Mouse (Mus musculus) adrenal gland, postnatal 10 days (tissue): ENCODE data around the gene Psmd2. TPM values are rescaled to one million over a fixed set of nuclear protein-coding genes. Genes with fewer than 3 reads are reported as not detected.
A peak's percentile ranks its signal among the peaks of the same experiment; 100 is the strongest.

Source experiments
- DNase-seq: peaks from one replicate; pipeline ENCODE4 v3.0.0; 2021; ENCODE audit warnings: mixed read lengths
- long read RNA-seq, 2 experiments: library from polyadenylated mRNA; stranded (forward); transcript quantifications; one replicate each; pipeline ENCODE4 v2.0.0; 2021
- total RNA-seq, 2 experiments: library from RNA; stranded (reverse); gene quantifications; 2 replicates each; pipeline ENCODE4 v1.2.3; 2021

Psmd2 gene
- 100 to 1,000 TPM; 196 to 198 TPM for total RNA-seq
- long read RNA-seq, experiment 1, transcript Psmd2-201 (21 exons, 2,961 nt): major isoform, 318 of 378 reads
- long read RNA-seq, experiment 1, partial matches to known transcripts: 46 of 378 reads
- long read RNA-seq, experiment 1, other reads (novel, unspliced or antisense): 12 of 378 reads
- long read RNA-seq, experiment 2, transcript Psmd2-201 (21 exons, 2,961 nt): major isoform, 177 of 223 reads
- long read RNA-seq, experiment 2, partial matches to known transcripts: 33 of 223 reads
- long read RNA-seq, experiment 2, other reads (novel, unspliced or antisense): 13 of 223 reads

- peak; percentile 99 for DNase-seq
Measured at GRCm38 (mm10) chr16:20651076-20651946, at the start of gene Psmd2. Gene Psmd2, plus strand, starts transcription at chr16:20651652.

DNA sequence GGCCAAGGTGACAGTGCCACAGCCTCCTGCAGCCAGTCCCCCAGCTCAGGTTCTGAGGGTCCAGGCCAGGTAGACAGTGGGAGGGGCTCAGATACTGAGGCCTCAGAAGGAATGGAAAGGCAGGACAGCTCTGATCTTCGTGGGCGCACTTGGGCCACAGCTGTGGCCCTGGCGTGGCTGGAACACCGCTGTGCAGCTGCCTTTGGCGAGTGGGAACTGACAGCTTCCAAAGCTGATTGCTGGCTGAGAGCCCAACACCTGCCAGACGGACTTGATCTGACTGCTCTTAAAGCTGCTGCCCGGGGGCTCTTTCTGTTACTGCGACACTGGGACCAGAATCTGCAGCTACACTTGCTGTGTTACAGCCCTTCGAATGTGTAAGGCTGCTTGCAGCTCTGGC lies 46.7 kb upstream of the Psmd2 start:
- DNase-seq: no peak

DNA sequence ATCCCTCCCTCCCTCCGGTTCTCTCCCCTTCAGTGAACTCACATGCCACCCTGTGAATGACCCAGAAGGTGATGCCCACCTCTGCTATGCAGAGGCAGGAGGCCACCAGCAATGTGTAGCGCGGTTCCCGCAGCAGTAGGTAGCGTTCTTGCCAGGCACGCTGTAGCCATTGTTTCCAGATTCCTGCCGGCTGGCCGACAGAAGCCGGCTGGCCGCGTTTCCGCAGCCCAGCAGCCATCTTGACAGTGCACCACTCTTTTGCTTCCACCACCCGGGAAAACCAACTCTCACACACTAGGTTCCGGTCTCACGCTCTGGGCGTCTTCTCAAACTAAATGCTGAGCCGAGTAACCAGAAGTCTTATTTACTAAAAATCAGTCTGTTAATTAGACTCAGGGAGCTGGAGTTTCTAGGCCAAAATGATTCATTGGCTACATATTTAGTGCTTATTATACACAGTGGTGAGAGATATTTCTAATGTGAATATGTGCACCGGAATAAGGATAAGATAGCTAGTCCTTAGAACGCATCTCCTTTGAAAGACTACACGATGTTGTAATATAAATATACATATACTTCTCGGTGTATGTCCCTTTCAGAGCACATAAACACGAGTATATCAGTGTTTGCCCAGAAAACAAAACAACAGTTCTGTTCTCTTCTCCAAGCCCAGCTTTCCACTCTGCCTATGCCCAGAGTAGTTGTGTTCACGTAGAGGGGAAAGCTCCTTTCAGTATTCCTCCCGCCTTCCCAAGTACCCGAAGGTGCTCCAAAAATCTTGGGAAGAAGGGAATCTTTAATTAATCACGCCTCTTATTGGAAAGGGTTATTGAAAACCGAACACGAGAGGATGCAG lies 40.7 kb upstream of the Psmd2 start:
- DNase-seq: peak; percentile 83

GRCm38 (mm10) chr16:20611357-20612227 lies 39.9 kb upstream of the Psmd2 start, which contains the start of the genes Eef1akmt4, Gm49333 and Alg3:
Gene Eef1akmt4, plus strand, starts transcription at chr16:20611593.
Gene Gm49333, plus strand, starts transcription at chr16:20611610.
Gene Alg3, minus strand, starts transcription at chr16:20611735.
- DNase-seq: peak; percentile 92

DNA sequence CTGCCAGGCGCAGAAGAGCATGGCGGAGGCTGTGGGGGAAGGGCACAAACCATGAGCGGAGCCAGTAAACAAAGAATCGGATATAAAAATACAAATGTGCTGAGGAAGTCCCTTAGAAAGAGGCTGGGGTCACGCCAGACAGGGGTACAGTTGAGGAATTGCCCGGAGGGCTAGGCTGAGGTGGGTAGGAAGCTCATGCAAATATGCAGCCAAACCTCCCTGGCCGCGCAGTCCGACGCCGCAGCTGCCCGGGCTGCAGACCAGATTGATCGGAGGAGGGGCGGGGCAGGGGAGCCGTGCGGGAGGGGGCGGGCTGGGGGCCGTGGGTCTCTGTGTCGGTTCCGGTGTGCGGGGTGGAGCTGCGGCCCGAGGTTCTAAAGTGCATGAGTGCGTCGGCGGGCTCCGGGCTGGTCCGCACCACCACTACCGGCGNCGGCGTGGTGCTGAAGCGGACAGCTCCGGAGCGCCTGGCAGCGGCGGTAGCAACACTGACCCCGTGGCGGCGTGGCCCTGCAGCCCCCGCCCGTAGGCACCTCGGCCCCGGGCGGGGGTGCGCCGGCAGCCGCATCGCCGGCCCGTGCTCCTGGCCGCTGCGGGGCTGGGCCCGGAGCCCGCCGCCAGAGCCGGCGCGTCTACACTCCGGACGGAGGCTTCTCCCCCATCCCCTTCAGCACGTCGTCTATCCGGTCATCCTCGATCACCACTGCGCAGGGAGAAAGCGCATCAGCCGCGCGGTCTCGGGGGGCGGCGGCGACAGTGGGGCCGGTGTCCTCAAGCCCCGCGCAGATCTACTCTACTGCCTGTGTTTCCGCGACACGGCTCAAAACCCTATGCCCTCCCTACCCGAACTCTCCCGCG lies 31.7 kb upstream of the Psmd2 start:
- peak; percentile 60 for DNase-seq

DNA sequence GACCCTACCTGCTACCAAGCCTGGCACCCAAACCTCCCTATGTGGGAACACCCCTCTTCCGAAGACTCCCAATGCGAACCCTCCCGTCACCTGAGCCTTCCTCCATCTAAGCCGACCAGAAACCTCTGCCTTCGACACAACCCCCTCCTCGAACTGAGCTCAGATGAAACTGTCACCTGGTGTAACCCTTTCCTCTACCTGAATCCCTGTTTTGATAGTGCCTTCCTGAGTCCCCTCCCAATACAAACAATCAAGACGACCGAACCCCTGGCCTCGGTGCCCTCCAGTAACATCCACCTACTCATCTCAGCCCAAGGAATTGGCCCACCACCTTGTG lies 31.1 kb upstream of the Psmd2 start:
- no peak for DNase-seq

DNA sequence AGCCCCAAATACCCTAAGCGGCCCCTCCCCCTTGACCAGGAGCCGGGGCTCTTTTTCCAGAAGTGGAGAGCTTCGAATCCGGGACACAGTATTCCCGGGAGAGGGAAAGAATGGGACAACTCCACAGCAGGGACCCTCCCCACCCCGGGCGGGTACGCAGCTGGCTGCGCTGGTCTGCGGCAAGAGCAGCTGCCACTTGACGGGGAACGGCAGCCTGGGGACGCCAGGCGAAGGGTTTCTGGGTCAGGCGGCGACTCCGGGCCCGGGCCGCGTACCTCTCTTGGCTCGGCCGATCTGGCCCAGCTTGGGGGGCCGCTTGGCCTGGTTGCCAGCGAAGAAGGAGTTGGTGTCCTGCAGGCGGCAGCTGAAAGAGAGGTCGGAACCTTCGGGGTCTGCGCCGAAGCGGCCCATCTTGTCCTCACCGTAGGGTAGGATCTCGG lies 30.7 kb upstream of the Psmd2 start:
- DNase-seq: no peak

- DNase-seq: peak; percentile 89
Measured at GRCm38 (mm10) chr16:20621191-20621990, 30.1 kb upstream of the Psmd2 start, which contains the start of gene Camk2n2. Gene Camk2n2, minus strand, starts transcription at chr16:20621287.

DNA sequence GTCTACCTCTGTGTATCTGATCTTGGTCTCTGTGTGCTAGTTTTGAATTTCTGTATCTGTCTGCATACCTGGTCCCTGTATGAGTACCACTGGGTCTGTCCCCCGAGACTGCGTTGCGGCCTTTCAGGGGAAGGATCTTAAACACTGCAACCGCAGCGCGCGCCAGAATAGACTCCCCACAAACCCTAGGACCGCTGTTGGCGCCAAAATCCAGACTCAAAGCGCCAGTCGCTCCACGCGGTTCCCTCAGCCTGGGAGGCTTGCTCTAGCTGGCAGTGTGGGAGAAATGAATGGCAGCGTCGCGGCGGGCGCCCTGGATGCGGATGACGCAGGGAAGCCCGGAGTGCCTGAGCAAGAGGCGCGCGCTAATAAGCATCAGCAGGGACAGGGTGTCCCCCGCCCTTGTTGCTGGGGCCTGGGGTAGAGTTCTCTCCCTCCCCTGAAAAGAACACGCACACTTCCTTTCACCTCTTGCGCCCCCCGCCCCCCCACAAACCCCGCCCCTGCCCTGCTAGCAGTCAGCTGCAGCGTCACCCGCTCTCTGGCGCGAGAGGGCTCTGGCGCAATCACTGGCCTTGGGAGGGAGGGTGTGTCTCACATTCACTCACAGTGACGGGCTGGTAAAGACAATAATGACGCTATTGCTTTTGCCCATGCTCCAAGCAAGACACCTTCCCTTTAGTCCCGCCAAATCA lies 29.3 kb upstream of the Psmd2 start:
- peak; percentile 91 for DNase-seq

DNA sequence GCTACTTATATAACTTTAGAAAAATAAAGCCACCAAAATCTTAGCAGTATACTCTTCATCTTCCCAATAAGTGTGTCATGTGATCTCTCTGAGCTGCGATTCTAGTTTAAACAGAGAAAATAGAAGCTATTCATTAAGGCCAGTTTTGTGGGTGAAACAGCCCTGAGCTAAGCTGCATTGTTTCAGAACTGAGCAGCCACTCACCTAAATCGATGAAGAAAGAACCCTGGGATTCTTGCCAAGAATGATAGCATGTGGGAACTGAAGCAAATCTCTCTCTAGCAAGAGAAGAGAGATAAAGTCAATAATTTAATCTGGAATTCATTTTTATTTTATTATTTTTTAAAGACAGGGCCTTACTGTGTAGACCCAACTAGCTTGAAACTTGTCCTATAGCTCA lies 28.2 kb upstream of the Psmd2 start:
- no peak for DNase-seq

- DNase-seq: no peak
Measured at GRCm38 (mm10) chr16:20628871-20629391, 22.5 kb upstream of the Psmd2 start.

GRCm38 (mm10) chr16:20629731-20630634 lies 21.5 kb upstream of the Psmd2 start, which contains the start of gene Ece2:
Gene Ece2, plus strand, starts transcription at chr16:20629828.
- peak; percentile 56 for DNase-seq

- DNase-seq: no peak
Measured at GRCm38 (mm10) chr16:20637410-20637809, 14.0 kb upstream of the Psmd2 start.

DNA sequence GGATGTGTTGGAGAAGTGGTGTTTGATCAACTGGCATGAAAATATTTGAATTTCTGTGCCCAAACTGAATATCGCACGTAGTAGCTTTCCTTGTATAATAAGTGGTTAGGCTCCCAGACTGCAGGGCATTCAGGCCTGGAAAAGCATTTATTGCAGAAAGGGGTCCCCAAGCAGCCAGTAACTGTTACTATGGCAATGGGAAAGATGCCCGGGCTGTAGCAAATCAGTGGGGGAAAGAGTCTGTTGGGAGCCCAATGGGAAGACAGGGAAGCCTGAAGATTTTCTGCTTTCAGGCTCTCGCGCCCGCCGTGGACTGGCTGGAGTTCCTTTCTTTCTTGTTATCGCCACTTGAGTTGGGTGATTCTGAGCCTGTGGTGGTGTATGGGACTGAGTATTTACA lies 13.1 kb upstream of the Psmd2 start:
- no peak for DNase-seq

- peak; percentile 83 for DNase-seq
Measured at GRCm38 (mm10) chr16:20642161-20642560, 9.3 kb upstream of the Psmd2 start.

- peak; percentile 53 for DNase-seq
Measured at GRCm38 (mm10) chr16:20643911-20644310, 7.5 kb upstream of the Psmd2 start.

GRCm38 (mm10) chr16:20651947-20652310 lies 477 bp downstream of the Psmd2 start:
- no peak for DNase-seq
